Mouse (Mus musculus): ENCODE results near the gene Rrp1. TPM values are rescaled to one million over a fixed set of nuclear protein-coding genes. Genes with fewer than 3 reads are reported as not detected.

Rrp1 gene
- polyA plus RNA-seq, 1 experiment from 2014 or later, result 406 TPM

DNA sequence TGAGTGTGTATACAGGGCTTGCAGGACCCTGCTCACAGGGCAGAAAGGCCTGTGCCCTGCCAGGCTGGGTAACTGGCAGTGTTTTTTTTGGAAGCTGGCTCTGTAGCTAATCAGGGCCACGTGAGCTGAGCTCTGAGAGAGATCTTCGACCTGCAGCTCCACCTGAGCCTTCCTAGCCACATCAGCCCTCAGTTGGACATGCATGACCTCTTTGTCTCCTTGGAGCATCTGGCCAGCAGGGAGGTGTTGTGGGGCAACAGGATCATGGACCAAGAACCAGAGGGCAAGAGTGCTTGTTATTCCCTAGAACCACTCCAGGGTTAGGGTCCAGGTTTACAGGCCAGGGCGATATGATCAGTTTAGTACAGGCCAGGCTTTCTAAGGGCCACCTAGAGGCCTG lies 34.6 kb upstream of the Rrp1 start:
- Histone ChIP-seq H3K36me3 (ENCODE audit: control insufficient read depth, insufficient read depth, low read length) (peaks cover 39% of the 10 kb centered on the region), H3K27ac (ENCODE audit: low read length) (no peak overlapping the region), H3K4me3 (ENCODE audit: low read depth, low read length) (no peak overlapping the region), H3K9me3 (replicated peaks; ENCODE audit: control insufficient read depth, low read length, poor library complexity, severe bottlenecking) (no peaks in the 10 kb centered on the region), H3K4me2 (ENCODE audit: low read length) (no peak overlapping the region), H3K4me1 (ENCODE audit: control insufficient read depth, insufficient read depth, low read length) (0 out of 2 replicates have a peak, but pooled peaks cover under 1% of the 10 kb centered on the region), H3K9ac (ENCODE audit: low read depth, low read length) (no peak overlapping the region), H3K27me3 (ENCODE audit: control insufficient read depth, insufficient read depth, low read depth, low read length) (no peaks in the 10 kb centered on the region)
- ATAC-seq, result no peak
- 74% methylated on average over 3 of the region's 3 CpGs for WGBS

GRCm38 (mm10) chr10:78446195-78446594 lies 33.4 kb upstream of the Rrp1 start:
- no peak overlapping the region for H3K4me2 ChIP-seq (ENCODE audit: low read length)
- H3K4me3 ChIP-seq (ENCODE audit: low read depth, low read length), result no peak overlapping the region
- 100% methylated on average over 3 of the region's 3 CpGs for WGBS
- no peaks in the 10 kb centered on the region for H3K9me3 ChIP-seq (replicated peaks; ENCODE audit: control insufficient read depth, low read length, poor library complexity, severe bottlenecking)
- H3K27me3 ChIP-seq (ENCODE audit: control insufficient read depth, insufficient read depth, low read depth, low read length), result no peaks in the 10 kb centered on the region
- no peak overlapping the region for H3K9ac ChIP-seq (ENCODE audit: low read depth, low read length)
- H3K27ac ChIP-seq (ENCODE audit: low read length), result no peak overlapping the region
- no peak for ATAC-seq
- peaks cover 47% of the 10 kb centered on the region for H3K36me3 ChIP-seq (ENCODE audit: control insufficient read depth, insufficient read depth, low read length)
- H3K4me1 ChIP-seq (ENCODE audit: control insufficient read depth, insufficient read depth, low read length), result no peaks in the 10 kb centered on the region

GRCm38 (mm10) chr10:78442292-78442691 lies 29.4 kb upstream of the Rrp1 start:
- Histone ChIP-seq H3K36me3 (ENCODE audit: control insufficient read depth, insufficient read depth, low read length) (peaks cover 38% of the 10 kb centered on the region), H3K4me1 (ENCODE audit: control insufficient read depth, insufficient read depth, low read length) (no peaks in the 10 kb centered on the region), H3K4me2 (ENCODE audit: low read length) (no peak overlapping the region), H3K27ac (ENCODE audit: low read length) (no peak overlapping the region), H3K4me3 (ENCODE audit: low read depth, low read length) (no peak overlapping the region), H3K9ac (ENCODE audit: low read depth, low read length) (no peak overlapping the region), H3K27me3 (ENCODE audit: control insufficient read depth, insufficient read depth, low read depth, low read length) (no peaks in the 10 kb centered on the region), H3K9me3 (replicated peaks; ENCODE audit: control insufficient read depth, low read length, poor library complexity, severe bottlenecking) (no peaks in the 10 kb centered on the region)
- WGBS, result 95% methylated on average over 3 of the region's 3 CpGs
- no peak for ATAC-seq

DNA sequence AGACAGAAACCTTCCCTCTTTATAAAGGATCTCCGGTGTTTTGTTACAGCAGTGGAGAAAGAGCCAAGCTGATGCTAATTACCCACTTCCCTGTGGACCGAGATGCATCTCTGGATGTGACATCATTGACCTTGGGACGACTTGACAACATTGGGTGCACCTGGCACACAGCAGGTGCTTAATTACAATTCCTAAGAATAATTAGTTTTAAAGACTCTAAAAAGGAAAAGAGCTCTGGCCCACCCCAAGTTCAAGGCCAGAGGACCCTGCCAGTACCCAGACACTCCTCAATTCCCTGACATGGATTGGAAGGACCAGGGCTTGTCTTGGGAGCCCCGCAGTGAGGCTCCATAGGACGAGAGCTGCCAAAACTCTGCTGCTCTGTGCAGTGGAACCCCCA lies 28.8 kb upstream of the Rrp1 start:
- WGBS, result 86% methylated on average over 5 of the region's 5 CpGs
- Histone ChIP-seq H3K27me3 (ENCODE audit: control insufficient read depth, insufficient read depth, low read depth, low read length) (no peaks in the 10 kb centered on the region), H3K4me3 (ENCODE audit: low read depth, low read length) (no peak overlapping the region), H3K36me3 (ENCODE audit: control insufficient read depth, insufficient read depth, low read length) (peaks cover 35% of the 10 kb centered on the region), H3K4me2 (ENCODE audit: low read length) (no peak overlapping the region), H3K9me3 (replicated peaks; ENCODE audit: control insufficient read depth, low read length, poor library complexity, severe bottlenecking) (no peaks in the 10 kb centered on the region), H3K4me1 (ENCODE audit: control insufficient read depth, insufficient read depth, low read length) (no peaks in the 10 kb centered on the region), H3K27ac (ENCODE audit: low read length) (no peak overlapping the region), H3K9ac (ENCODE audit: low read depth, low read length) (no peak overlapping the region)
- no peak for ATAC-seq

- H3K4me2 ChIP-seq (ENCODE audit: low read length), result no peak overlapping the region
- no peak overlapping the region for H3K4me3 ChIP-seq (ENCODE audit: low read depth, low read length)
- no peaks in the 10 kb centered on the region for H3K27me3 ChIP-seq (ENCODE audit: control insufficient read depth, insufficient read depth, low read depth, low read length)
- no peak overlapping the region for H3K9ac ChIP-seq (ENCODE audit: low read depth, low read length)
- peaks cover 30% of the 10 kb centered on the region for H3K36me3 ChIP-seq (ENCODE audit: control insufficient read depth, insufficient read depth, low read length)
- no peaks in the 10 kb centered on the region for H3K9me3 ChIP-seq (replicated peaks; ENCODE audit: control insufficient read depth, low read length, poor library complexity, severe bottlenecking)
- H3K27ac ChIP-seq (ENCODE audit: low read length), result no peak overlapping the region
- ATAC-seq, result no peak
- WGBS, result 58% methylated on average over 9 of the region's 9 CpGs
- H3K4me1 ChIP-seq (ENCODE audit: control insufficient read depth, insufficient read depth, low read length), result no peaks in the 10 kb centered on the region
Observed at GRCm38 (mm10) chr10:78440812-78441211, 28.0 kb upstream of the Rrp1 start.

GRCm38 (mm10) chr10:78439990-78440389 lies 27.1 kb upstream of the Rrp1 start:
- ATAC-seq, result no peak
- Histone ChIP-seq H3K4me1 (ENCODE audit: control insufficient read depth, insufficient read depth, low read length) (no peaks in the 10 kb centered on the region), H3K9ac (ENCODE audit: low read depth, low read length) (no peak overlapping the region), H3K4me2 (ENCODE audit: low read length) (no peak overlapping the region), H3K9me3 (replicated peaks; ENCODE audit: control insufficient read depth, low read length, poor library complexity, severe bottlenecking) (no peaks in the 10 kb centered on the region), H3K27ac (ENCODE audit: low read length) (no peak overlapping the region), H3K4me3 (ENCODE audit: low read depth, low read length) (no peak overlapping the region), H3K36me3 (ENCODE audit: control insufficient read depth, insufficient read depth, low read length) (peaks cover 29% of the 10 kb centered on the region), H3K27me3 (ENCODE audit: control insufficient read depth, insufficient read depth, low read depth, low read length) (no peaks in the 10 kb centered on the region)
- 88% methylated on average over 7 of the region's 7 CpGs for WGBS

DNA sequence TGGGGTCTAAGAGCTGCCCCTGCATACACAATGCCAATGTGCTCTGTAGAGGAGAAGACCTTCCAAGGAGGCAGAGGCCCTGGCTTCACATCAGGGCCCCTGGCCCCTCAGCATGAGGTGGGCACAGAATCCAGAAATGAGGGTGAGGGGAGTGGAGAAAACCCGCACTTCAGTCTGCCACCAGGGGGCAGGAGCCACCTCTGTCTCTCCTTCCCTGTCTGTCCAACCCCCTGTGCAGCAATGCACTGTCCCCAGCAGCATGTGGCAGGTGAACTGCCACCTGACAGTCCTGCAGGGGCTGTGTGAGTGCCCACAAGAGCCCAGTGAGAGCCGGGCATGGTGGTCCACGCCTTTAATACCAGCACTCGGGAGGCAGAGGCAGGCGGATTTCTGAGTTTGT lies 26.7 kb upstream of the Rrp1 start:
- Histone ChIP-seq H3K27ac (ENCODE audit: low read length) (no peak overlapping the region), H3K9ac (ENCODE audit: low read depth, low read length) (no peak overlapping the region), H3K36me3 (ENCODE audit: control insufficient read depth, insufficient read depth, low read length) (peaks cover 25% of the 10 kb centered on the region), H3K27me3 (ENCODE audit: control insufficient read depth, insufficient read depth, low read depth, low read length) (no peaks in the 10 kb centered on the region), H3K4me1 (ENCODE audit: control insufficient read depth, insufficient read depth, low read length) (no peaks in the 10 kb centered on the region), H3K4me3 (ENCODE audit: low read depth, low read length) (no peak overlapping the region), H3K9me3 (replicated peaks; ENCODE audit: control insufficient read depth, low read length, poor library complexity, severe bottlenecking) (no peaks in the 10 kb centered on the region), H3K4me2 (ENCODE audit: low read length) (no peak overlapping the region)
- ATAC-seq, result no peak
- WGBS, result 69% methylated on average over 5 of the region's 5 CpGs

DNA sequence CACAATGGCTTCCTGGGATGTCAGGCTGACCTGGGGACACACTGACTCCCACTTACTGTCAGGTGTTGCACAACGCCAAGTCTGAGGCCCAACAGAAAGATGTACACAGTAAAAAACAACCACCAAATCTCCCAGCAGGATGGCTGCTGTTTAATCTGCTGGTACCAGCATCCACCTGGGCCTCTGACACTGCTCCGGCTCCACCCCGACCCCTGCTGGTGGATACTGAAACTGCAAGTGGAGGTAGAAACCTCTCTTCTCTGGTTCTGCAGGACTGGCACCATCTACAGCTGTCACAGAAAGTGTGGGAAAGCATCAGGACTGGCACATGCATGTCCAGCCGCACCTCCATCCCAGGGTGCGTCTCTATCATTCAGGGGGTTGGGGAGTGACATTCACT lies 25.3 kb upstream of the Rrp1 start:
- Histone ChIP-seq H3K9ac (ENCODE audit: low read depth, low read length) (no peak overlapping the region), H3K27me3 (ENCODE audit: control insufficient read depth, insufficient read depth, low read depth, low read length) (no peaks in the 10 kb centered on the region), H3K4me1 (ENCODE audit: control insufficient read depth, insufficient read depth, low read length) (no peaks in the 10 kb centered on the region), H3K27ac (ENCODE audit: low read length) (no peak overlapping the region), H3K4me2 (ENCODE audit: low read length) (no peak overlapping the region), H3K4me3 (ENCODE audit: low read depth, low read length) (no peak overlapping the region), H3K36me3 (ENCODE audit: control insufficient read depth, insufficient read depth, low read length) (peaks cover 14% of the 10 kb centered on the region), H3K9me3 (replicated peaks; ENCODE audit: control insufficient read depth, low read length, poor library complexity, severe bottlenecking) (no peaks in the 10 kb centered on the region)
- 10% methylated on average over 5 of the region's 5 CpGs for WGBS
- ATAC-seq, result peak; percentile 33; the same call in 1 of the 2 replicates

DNA sequence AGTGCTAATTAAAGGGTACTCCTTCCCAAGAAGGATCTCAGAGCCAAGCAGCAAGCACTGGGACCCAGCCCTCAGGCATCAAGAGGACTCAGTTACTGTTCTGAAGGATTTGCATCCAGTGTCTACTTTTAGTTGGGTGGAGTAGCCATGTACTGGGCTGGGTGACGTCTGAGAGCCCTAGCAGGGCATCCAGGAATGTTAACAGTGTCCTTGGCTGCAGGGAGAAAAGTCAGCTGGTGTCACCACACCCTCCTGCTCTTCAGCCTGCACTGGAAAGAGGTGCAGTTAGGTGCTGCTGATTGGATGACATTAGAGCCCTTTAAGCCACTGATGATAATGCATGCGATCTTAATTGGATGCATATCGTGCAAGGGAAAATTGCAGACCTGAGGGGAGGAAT lies 20.0 kb upstream of the Rrp1 start:
- Histone ChIP-seq H3K27me3 (ENCODE audit: control insufficient read depth, insufficient read depth, low read depth, low read length) (no peaks in the 10 kb centered on the region), H3K4me1 (ENCODE audit: control insufficient read depth, insufficient read depth, low read length) (no peaks in the 10 kb centered on the region), H3K27ac (ENCODE audit: low read length) (no peak overlapping the region), H3K4me2 (ENCODE audit: low read length) (no peak overlapping the region), H3K9me3 (replicated peaks; ENCODE audit: control insufficient read depth, low read length, poor library complexity, severe bottlenecking) (no peaks in the 10 kb centered on the region), H3K4me3 (ENCODE audit: low read depth, low read length) (no peak overlapping the region), H3K36me3 (ENCODE audit: control insufficient read depth, insufficient read depth, low read length) (peaks cover 9% of the 10 kb centered on the region), H3K9ac (ENCODE audit: low read depth, low read length) (no peak overlapping the region)
- ATAC-seq, result no peak
- WGBS, result 64% methylated on average over 3 of the region's 3 CpGs

DNA sequence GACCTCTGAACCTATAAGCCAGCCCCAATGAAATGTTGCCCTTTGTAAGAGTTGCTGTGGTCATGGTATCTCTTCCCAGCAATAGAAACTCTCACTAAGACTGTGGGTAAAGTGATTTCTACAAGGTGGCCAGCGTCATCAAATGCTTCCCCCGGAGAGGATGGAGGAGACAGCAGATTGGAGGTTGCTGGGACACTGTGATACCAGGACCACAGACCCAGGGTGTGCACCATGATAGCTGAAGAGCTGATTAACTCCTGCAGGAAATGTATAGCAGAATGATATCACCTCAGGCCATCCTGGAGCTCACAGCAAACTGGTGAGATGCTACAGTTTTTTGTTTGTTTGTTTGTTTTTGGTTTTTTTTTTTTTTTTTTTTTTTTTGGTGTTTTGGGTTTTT lies 16.9 kb upstream of the Rrp1 start:
- no peak for ATAC-seq
- Histone ChIP-seq H3K4me1 (ENCODE audit: control insufficient read depth, insufficient read depth, low read length) (peaks cover 7% of the 10 kb centered on the region), H3K36me3 (ENCODE audit: control insufficient read depth, insufficient read depth, low read length) (peaks cover 10% of the 10 kb centered on the region), H3K27ac (ENCODE audit: low read length) (no peak overlapping the region), H3K4me2 (ENCODE audit: low read length) (no peak overlapping the region), H3K9ac (ENCODE audit: low read depth, low read length) (no peak overlapping the region), H3K4me3 (ENCODE audit: low read depth, low read length) (no peak overlapping the region), H3K27me3 (ENCODE audit: control insufficient read depth, insufficient read depth, low read depth, low read length) (no peaks in the 10 kb centered on the region), H3K9me3 (replicated peaks; ENCODE audit: control insufficient read depth, low read length, poor library complexity, severe bottlenecking) (no peaks in the 10 kb centered on the region)
- 93% methylated on average over 2 of the region's 2 CpGs for WGBS
